Mouse (Mus musculus) heart, embryonic 10.5 days (tissue): Measurements from ENCODE around the gene Slc26a8. TPM values are rescaled to one million over a fixed set of nuclear protein-coding genes. Genes with fewer than 3 reads are reported as not detected.

Experiments used
- DNase-seq: peaks from one replicate; pipeline ENCODE4 v3.0.0-alpha.2; 2017; ENCODE audit warnings: low spot score
- H3K27ac ChIP-seq: fragments of 300-500 bp; sonication (generic); 2 replicates; pipeline ENCODE4 v1.5.1; 2016; ENCODE audit warnings: mild to moderate bottlenecking
- H3K27me3 ChIP-seq: fragments of 300-500 bp; sonication (generic); 2 replicates; pipeline ENCODE4 v1.6.1; 2016; ENCODE audit warnings: mild to moderate bottlenecking; ENCODE audit not compliant: poor library complexity, insufficient read depth, severe bottlenecking
- H3K36me3 ChIP-seq: fragments of 300-500 bp; sonication (generic); 2 replicates; pipeline ENCODE4 v1.6.1; 2016; ENCODE audit warnings: mild to moderate bottlenecking, moderate library complexity
- H3K4me1 ChIP-seq: fragments of 300-500 bp; sonication (generic); 2 replicates; pipeline ENCODE4 v1.6.1; 2016; ENCODE audit warnings: mild to moderate bottlenecking
- H3K4me3 ChIP-seq: fragments of 300-500 bp; sonication (generic); 2 replicates; pipeline ENCODE4 v1.5.1; 2016; ENCODE audit warnings: mild to moderate bottlenecking, moderate library complexity
- H3K9me3 ChIP-seq: fragments of 300-500 bp; sonication (generic); 2 replicates; pipeline ENCODE4 v1.6.1; 2016; ENCODE audit warnings: mild to moderate bottlenecking, moderate library complexity
- WGBS: fragments of 180-500 bp; shearing (Covaris S2); methylation state at CpG from one replicate; pipeline ENCODE4 v1.1.7; 2016; 5-methylcytosine and 5-hydroxymethylcytosine counted together
- polyA plus RNA-seq: library from polyadenylated mRNA; unstranded; fragments of >200 nt; fragmentation: Nextera tagmentation; extraction: Ambion mirVana; gene quantifications from 2 replicates; pipeline ENCODE4 v1.2.1, GENCODE M21; 2016

Slc26a8 gene
- polyA plus RNA-seq, 1 experiment from 2014 or later: 0.15 TPM

DNA sequence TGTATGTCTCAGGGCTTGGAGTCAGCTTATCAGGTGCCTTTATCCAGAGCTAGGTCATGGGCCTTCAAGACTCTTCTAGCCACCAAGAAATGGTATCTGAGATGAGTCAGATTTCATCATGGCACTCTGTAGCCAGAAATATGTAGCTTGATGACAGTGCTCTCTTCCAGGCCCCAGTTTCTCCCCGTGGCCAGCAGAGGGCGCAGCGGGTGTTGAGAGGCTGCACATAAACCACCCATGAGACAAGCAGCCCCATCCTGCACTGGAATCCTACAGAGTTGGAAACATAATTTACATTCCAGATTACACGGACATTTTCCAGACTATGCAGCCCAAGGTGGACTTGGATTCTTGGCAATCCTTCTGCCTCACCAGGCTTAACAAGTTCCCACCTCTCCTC, 97.0 kb downstream of the Slc26a8 start:
- no peak overlapping the region for H3K27ac ChIP-seq
- no peaks in the 10 kb centered on the region for H3K9me3 ChIP-seq
- peaks cover 89% of the 10 kb centered on the region for H3K36me3 ChIP-seq
- no peaks in the 10 kb centered on the region for H3K27me3 ChIP-seq
- no peaks in the 10 kb centered on the region for H3K4me1 ChIP-seq
- H3K4me3 ChIP-seq: no peak overlapping the region
- WGBS: 34% methylated on average over 4 of the region's 4 CpGs
- DNase-seq: peak; percentile 91

DNA sequence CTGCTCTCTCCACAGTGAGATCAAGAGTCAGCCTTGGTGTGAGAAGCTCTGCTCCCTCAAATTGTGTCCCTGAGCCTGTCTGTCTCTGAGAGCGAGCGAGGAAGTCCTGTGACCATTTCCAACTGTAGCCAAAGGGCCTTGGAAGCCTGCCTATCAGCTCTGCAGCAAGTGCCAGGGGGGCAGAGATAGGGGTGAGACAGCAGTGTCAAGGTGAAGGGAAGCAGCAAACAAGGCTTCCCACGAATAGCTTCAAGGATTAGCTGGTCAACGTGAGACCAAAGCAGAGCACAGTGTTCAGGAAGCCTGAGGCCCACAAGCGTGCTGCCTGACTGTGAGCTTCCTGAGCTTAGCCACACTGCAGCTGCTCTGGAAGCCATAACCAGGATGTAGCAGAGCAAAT, 98.6 kb downstream of the Slc26a8 start:
- H3K9me3 ChIP-seq: no peaks in the 10 kb centered on the region
- H3K27ac ChIP-seq: no peak overlapping the region
- no peak overlapping the region for H3K4me3 ChIP-seq
- H3K36me3 ChIP-seq: peaks cover 89% of the 10 kb centered on the region
- no peak for DNase-seq
- H3K4me1 ChIP-seq: no peaks in the 10 kb centered on the region
- H3K27me3 ChIP-seq: no peaks in the 10 kb centered on the region
- WGBS: 80% methylated on average over 5 of the region's 5 CpGs

DNA sequence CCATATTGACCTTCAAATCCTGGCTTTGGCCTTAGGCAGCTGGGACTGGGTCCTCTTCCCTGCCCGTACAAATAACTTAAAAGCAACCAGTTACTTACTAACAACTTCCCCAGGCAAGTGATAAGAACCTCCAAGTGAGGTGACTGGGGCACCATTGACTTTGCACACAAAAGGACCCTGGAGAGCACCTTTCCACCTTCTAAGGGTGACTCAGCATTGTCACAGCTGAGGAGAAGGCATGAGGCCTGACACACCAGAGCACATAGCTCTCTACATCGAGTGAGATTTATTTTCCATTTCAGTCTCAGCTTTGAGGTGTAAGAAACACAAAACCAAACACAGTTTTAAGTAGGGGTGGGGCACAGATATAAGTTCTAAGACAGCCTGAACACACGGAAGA, 99.4 kb downstream of the Slc26a8 start:
- no peak for DNase-seq
- WGBS: 80% methylated on average over 3 of the region's 3 CpGs
- H3K4me1 ChIP-seq: no peaks in the 10 kb centered on the region
- H3K4me3 ChIP-seq: no peak overlapping the region
- H3K27me3 ChIP-seq: no peaks in the 10 kb centered on the region
- H3K9me3 ChIP-seq: no peaks in the 10 kb centered on the region
- no peak overlapping the region for H3K27ac ChIP-seq
- H3K36me3 ChIP-seq: peaks cover 80% of the 10 kb centered on the region

DNA sequence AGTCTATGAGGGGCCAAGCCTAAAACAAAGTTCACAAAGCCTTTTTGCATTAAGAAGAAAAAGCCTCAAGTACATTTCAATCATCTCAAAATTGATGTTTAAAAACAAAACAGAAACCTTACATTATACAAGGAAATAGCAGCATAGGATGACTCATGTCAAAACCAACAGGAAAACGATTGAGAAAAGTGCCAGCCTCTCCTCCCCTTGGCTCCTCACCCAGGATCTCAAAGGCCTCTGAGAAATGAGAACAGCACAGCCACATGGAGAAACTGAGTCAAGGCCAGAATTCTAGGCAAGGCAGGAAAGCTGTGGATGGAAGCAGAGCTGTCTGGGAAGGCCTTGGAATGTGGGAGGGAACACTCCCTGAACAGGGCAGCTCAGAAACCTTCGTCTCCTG, 101.4 kb downstream of the Slc26a8 start:
- Histone ChIP-seq H3K27me3 (no peaks in the 10 kb centered on the region), H3K36me3 (peaks cover 66% of the 10 kb centered on the region), H3K9me3 (no peaks in the 10 kb centered on the region), H3K4me3 (no peak overlapping the region), H3K4me1 (no peaks in the 10 kb centered on the region), H3K27ac (no peak overlapping the region)
- 76% methylated on average over 2 of the region's 2 CpGs for WGBS
- DNase-seq: no peak

Other genes with a start within 250 kb of the Slc26a8 start
- gene Fkbp5, start 172.7 kb downstream of the Slc26a8 start, polyA plus RNA-seq: 16.0 and 21.9 TPM in 2 replicates
- 0.10 TPM in 1 of 2 replicates, not detected in the other for gene Armc12, start 159.4 kb downstream of the Slc26a8 start, polyA plus RNA-seq
- not detected in 2 replicates for gene Clpsl2, start 140.8 kb downstream of the Slc26a8 start, polyA plus RNA-seq
- 0.46 TPM in 1 of 2 replicates, not detected in the other for gene Clps, start 129.5 kb downstream of the Slc26a8 start, polyA plus RNA-seq
- 0.25 and 0.41 TPM in 2 replicates for gene Lhfpl5, start 114.6 kb downstream of the Slc26a8 start, polyA plus RNA-seq
- 63.7 and 83.2 TPM in 2 replicates for gene Srpk1, start 67.5 kb downstream of the Slc26a8 start, polyA plus RNA-seq
- 34.3 and 48.9 TPM in 2 replicates for gene Mapk14, start 1.1 kb upstream of the Slc26a8 start, polyA plus RNA-seq
- 2.6 and 3.2 TPM in 2 replicates for gene AC170998.1, start 35.9 kb upstream of the Slc26a8 start, polyA plus RNA-seq
- gene Mapk13, start 79.1 kb upstream of the Slc26a8 start, polyA plus RNA-seq: 5.3 and 13.6 TPM in 2 replicates
- gene Brpf3, start 110.9 kb upstream of the Slc26a8 start, polyA plus RNA-seq: 14.1 and 14.5 TPM in 2 replicates
- gene Pnpla1, start 168.2 kb upstream of the Slc26a8 start, polyA plus RNA-seq: not detected in 2 replicates
- gene 4930539E08Rik, start 225.1 kb upstream of the Slc26a8 start, polyA plus RNA-seq: 0.13 and 0.25 TPM in 2 replicates